Mouse (Mus musculus) right cerebral cortex, postnatal 4 days (tissue): ENCODE data around the gene Nhlrc4.

Source experiments
- DNase-seq: peaks from one replicate; pipeline ENCODE4 v3.0.0-alpha.2; 2022

Gene Nhlrc4

DNA sequence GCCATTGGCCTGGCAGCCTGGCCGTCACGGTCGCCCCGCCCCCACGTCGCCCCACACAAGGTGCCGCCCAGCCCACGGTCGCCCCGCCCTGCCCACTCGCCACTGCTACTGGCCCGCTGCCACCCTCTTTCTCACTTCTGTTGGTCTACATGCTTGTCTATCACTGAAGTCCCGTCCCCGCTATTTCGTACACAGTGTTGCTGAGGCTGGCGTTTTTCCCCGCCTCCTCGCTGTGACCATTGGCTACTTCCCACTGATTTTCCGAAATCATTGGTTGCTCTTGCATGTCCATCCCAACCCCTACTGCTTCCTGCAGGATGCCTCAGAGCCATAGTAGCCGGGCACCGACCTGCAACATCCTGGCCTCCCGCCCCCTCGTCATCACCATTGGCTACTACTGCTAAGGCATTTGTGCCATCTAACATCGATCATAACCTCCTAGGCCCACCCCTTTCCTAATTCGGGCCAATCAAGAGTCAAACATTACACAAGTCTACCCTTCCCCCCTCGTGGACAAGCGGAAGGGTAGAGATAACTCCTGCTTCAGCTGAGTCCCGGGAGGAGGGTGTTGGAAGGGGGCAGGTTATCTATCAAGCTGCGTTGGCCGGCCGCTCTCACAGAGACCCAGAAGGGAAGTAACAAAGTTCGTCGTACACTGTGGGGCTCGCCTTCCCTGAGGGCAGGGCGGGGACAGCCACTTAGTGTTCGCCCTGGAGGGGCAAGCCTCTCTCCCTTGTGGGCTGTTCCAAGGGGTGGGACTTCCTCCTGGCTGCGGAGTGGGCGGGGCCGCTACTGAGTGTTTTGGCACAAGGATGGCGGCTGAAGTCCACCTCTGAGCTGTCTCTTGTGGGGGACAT, 24.7 kb downstream of the Nhlrc4 start:
- peak; percentile 100 for DNase-seq

DNA sequence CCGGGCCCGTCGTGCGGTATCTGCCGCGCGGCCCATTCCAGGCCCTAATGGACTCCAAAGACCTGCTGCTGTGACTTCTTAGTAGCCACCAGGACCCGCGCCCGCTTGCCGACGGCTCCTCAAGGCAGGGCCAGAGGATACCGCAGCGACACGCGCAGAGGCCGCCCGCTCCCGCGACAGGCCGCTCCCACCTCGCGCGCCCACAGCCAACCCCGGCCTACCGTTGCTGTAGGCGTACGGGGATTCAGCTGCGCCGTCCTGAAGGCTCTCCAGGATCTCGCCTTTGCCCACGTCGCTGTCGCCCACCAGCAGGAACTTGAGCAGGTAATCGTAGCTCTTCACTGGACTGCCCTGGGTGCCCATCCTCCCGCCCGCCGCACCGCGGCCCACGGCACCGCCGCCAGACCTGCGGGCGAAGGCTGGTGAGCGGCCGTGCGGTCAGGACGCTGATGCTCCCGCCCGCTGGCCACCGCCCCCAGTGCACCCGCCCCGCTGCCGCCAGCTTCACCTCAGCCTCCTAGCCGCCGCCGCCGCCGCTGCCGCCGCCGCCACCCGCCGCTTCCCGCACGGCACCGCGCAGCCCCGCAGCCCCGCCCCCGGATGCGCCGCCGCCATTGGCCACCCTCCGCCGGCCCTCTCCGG, 25.5 kb downstream of the Nhlrc4 start, which contains the start of gene Rab40c:
Gene Rab40c (minus strand): TSS at position 584 of the 642 bp plus-strand sequence.
- DNase-seq = peak; percentile 54

DNA sequence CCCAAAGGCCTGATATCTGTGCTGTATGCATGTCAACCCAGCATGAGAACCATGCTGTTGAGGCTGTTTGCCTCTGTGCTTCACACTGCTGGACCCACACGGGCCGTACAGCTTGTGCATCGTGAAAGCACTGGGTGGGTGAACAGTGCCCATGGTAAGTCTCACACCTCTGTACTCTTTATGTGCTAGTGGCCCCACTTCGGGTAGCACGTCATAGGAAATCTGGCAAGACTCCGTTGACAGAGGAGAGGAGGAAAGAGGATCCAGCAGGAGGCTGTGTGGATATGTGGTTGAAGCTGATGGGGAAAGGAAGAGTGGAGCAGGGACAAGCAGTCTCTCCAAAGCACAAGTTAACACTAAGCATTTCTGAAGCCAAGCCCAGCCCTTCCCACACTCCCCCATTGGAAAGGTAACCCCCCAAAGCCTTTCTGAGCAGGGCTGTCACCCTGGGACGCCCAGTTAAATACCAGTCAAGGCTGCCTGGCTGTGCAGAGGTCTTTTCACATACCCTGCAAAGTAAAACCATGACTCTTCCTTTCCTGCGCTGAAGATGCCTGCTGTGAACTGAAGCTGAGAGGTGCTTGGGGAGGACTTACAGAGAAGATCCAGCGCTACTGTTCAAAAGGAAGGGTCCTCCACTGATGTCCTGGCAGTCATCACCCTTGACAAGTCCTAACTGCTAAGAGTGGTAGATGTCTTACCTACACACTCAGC, 26.6 kb downstream of the Nhlrc4 start:
- DNase-seq = no peak

DNA sequence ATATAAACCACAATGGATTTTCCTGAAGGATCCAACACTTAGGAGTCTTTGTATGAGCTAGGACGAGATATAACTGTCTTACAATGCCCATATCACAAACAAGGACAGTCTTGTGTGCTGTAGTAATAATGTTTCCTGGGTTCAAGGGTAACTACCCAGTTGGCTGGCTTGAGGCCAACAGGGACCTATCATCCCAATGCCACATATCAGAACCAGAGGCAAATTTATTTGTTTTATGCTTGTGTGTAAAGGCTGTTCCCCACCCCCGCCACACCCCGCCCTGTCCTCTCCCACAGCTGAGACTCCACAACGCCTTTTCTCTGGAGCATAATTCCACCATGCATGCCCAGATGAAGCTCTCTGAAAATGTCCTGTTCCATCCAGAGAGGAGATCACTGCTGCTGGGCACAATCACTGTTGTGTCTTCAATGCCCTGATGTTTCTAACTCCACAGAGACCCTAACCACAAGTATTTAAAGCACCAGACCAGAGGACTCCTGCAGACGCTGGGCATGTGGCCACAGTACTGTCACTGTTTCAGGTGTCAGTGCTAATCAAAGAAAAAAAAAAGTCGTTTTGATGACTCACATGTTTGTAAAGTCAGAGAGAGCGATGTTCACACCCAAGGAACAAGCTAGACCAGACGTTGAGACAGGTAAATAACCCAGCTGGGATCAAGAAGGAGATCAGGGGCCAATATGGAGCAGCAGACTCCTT, 27.7 kb downstream of the Nhlrc4 start:
- DNase-seq = no peak

DNA sequence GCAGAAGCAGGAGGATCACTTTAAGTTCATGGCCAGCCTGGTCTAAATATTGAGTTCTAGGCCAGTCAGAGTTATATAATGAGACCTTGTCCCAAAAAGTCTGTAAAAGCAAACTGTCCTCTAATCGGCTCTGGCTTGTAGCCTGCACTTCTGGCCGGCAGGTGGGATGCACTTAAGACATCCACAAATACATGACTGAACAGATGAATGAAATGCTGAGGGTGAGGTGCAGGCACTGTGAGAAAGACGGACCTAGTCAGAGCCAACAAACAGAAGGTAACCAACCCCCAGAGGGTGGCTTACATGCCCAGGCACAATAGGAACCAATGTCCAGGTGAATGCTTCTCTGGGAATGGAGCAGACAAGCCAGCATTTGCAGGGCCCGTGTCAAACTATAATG, 30.5 kb downstream of the Nhlrc4 start:
- DNase-seq = no peak

DNA sequence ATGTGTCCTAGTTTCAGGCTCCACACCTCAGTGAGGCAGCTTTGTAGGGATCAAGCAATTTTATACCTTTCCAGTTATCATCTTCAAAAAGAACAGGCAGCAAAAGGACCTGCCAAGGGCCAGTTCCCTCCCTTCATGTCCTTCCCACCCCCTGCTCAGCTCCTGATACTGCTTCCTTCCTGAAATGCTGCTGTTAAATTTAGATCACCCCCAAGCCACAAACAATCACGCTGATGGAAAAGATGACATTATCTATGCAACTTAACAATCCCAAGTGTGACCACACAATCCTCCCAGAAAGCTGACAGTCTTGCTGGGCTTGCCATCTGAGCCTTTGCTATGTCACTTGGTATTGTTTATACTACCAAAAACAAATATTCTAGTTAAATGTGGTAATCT, 30.9 kb downstream of the Nhlrc4 start:
- no peak for DNase-seq

DNA sequence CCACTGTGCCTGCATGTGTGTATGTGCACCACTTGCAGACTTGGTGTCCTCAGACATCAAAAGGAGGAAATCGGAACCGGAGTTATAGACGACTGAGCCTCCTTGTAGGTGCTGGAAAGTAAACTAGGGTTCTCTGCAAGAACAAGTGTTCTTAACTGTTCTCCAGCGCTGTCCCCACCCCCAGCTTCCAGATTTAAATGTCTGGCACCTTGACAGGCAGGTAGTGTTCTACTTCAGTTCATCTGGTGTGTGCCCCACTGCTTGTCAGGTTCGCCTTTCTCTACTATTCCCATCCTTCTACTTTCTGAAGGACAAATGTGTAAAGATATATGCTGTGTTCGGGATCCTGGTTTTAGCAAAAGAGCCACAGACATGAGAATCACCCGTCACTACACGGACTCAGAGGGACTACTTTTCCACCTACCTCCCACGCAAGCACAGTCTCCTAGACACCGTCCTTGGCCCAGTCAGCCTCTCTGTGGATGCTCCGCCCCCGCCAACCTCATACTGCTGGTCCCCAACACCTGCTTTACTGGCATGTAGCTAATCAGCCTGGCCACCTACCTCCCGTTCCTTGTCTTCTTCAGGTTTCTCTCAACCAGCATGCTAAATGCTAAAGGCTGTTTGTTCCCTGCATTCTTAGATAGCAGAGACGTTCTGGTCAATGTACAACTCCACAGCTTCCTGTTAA, 31.4 kb downstream of the Nhlrc4 start:
- DNase-seq = no peak

DNA sequence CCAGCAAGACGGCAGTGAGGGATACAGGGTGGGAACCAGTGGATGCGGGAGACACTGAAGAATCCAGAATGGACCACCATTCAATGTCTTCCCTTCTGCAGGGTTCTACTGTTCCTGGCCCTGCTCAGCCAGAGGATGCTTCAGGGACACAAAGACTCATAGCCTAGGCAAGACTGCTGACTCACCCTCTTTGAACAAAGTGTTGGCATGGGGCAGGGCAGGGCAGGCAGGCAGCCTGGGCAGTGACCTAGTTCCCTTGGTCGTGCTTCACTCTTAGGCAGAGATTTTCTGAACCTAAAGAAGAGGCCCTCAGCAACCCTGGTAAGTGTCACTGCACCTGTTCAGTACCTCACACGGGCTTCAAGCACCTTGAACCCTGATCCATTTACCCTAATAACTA, 32.9 kb downstream of the Nhlrc4 start:
- no peak for DNase-seq

DNA sequence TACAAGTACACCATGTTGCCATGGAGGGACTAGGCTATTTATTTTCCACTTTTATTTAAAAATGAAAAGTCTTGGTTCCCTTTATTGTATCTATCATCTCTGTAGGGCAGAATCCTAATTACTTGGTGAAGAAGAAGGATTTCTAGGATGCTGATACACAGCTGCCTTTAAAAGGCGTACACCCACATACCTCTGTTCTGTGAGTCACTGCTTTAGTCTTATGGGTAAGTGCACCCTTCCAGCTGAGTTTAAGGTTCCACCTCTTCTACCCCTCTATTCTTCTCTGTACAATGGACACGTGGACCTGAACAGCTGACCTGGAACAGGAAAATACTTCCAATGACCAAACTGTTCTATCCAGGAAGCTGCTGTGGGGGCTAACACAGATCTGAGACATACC, 37.1 kb downstream of the Nhlrc4 start:
- no peak for DNase-seq

DNA sequence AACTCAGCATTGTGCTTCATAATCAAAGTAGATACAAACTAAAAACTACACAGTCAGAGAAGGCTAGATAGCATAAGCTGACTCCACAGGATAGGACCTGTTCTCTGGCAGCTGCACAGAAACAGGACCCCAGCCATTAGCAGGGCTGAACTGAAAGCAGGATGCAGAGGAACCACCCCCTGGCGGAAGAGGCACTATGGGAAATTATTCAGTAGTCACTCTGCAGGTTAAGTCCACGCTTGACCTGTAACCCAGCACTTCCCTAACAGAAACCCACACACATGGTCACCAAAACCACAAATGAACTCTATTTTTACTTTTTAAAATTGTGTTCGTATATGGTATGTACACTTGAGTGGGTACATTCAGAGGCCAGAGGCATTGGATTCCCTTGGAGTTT, 41.7 kb downstream of the Nhlrc4 start:
- DNase-seq = no peak

DNA sequence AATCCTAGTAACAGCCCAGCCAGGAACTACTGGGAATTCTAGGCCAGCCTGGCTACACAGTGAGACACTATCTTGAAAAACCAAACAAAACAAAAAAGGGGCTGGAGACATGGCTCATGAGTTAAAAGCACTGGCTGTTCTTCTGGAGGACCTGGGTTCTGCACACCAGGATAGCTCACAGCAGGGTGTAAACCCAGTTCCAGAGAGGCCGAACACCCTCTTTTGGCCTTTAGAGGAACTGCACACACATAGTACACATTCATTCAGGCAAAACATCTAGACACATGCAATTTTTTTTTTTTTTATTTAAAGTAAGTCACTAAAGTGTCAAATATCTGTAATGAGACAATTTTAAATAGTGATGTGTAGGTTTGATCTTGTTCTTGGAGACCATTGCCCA, 44.6 kb downstream of the Nhlrc4 start:
- no peak for DNase-seq

DNA sequence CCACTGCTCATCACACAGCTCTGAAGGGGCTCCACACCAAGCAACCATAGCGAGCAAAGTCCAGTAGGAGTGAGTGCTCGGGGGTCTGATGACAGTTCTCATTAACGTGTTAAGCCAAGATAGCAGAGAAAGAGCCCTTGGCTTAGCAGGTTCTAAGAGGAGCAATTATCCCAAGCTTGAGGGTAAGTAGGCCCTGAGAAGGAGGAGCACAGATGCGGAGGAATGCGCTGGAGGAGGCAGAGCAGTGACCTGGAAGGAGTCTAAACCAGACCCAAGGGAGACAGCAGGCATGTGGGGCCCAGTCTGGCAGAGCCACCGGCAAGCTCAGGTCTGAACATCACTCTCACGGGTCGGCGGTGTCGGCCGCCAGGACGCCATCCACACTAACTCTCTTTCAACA, 48.9 kb downstream of the Nhlrc4 start:
- no peak for DNase-seq

DNA sequence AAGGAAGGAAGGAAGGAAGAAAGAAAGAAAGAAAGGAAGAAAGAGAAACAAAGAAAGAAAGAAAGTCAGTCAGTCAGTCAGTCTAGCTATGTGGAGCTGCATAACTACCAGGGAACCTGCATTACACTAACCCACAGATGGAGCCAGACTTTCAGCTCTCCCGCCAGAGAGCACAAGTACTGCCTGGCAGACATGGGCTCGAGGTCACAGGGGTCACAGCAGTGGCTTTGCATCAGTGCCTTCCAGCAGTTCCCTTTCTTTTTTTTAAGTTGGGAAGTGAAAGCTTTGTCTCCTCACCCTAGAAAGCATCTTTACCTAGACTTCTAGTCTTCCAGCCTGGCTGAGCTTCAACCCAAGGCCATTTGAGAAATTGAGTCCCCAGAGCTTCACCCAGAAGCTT, 49.3 kb downstream of the Nhlrc4 start:
- no peak for DNase-seq

DNA sequence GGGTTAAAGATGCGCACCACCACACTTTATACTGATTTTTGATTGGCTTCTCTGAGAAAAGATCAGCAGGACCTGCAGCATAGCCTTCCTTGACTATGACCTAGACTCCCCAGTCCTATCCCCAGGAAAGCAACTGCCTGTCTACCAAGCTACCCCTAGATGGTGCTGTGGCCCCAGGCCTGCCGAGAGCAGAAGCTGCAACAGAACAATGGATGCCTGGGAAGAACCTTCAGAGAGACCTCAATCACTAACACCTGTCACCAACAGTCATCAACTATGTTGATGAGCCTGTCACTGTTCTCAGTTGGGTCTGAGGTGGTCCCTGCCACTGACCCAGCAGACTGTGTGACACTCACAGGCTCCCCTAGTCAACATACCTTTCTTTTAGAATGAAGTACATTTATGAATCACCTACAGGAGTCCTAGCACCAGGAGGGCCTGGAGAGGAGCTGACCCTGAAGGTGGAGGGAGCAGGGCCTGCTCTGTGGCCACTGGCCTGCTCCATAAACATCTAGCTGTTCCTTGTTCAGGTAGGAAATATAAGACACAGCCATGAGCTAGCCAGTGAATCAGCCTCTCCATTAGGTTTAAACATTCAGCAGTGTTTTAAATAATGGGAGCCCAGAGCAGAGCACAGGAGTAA, 50.7 kb downstream of the Nhlrc4 start:
- DNase-seq = peak; percentile 65
